Mouse (Mus musculus): ENCODE results near the gene Olfr1040. TPM values are rescaled to one million over a fixed set of nuclear protein-coding genes. Genes with fewer than 3 reads are reported as not detected.

The Olfr1040 gene
- not detected for polyA plus RNA-seq (2014; fragmentation: Illumina TruSeq; extraction: RNeasy Lipid Tissue Mini Kit (QIAGEN cat#74804); ENCODE audit: low read depth, low replicate concordance)

DNA sequence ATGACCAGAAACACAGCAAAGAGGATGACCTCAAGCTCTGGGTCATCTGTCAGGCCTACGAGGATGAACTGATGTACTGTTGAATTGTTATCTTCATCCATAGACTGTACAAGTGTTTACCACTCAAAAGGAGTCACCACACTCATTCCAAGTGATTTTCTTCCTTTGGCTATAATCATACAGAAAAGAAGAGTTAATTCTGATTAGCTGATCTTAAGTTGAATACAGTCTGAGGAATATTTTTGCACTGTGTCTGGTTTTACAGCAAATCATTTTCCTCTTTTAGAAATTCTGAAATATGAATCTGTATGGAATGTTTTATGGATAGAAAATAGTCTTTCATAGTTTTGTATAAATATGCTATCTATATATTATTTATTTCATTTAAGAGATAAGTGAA lies at the start of gene Olfr1040:
TSS of gene Olfr1040 (minus strand) at position 101 of the 400 bp plus-strand sequence.

DNA sequence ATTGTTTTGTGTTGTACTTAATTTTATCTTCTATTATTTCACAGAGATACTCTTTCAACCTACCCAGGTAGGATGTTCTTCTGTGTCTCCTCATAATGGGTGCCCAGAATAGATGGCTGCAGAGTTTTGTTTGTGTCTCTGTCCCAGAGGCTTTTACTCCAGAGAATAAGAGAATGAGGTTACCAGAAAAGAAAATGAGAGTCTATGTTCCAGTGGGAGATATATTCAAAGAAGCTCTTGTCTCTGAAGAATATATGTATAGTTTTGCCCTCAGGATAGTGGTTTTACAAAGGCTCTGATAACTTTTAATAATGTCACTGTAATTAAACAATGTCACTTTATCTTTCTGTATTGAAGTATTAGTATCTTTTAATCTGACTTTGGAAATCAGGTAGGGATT lies 39.1 kb upstream of the Olfr1040 start, which contains the start of gene Olfr52:
TSS of gene Olfr52 (minus strand) at position 101 of the 400 bp plus-strand sequence.

GRCm38 (mm10) chr2:86177720-86178119 lies 31.2 kb upstream of the Olfr1040 start, which contains the start of gene Olfr1044:
Gene Olfr1044, minus strand, starts transcription at chr2:86177820.

GRCm38 (mm10) chr2:86167422-86167821 lies 20.9 kb upstream of the Olfr1040 start, which contains the start of gene Olfr1043:
Gene Olfr1043, minus strand, starts transcription at chr2:86167522.

DNA sequence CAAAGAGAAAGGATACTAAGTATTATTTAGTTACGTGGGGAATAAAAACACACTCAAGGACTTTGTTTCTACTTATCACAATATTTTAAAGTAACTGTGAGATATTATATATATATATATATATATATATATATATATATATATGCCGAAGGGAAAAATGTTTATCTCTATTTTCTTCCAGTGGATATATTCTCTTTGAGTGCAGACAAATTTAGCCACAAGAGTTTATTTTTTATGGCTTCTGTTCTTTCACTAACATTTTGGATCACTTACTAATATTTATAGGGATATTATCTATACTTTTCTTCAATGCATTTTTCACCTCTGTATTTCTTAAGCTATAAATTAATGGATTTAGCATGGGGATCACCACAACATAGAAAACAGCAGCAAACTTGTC lies 15.2 kb upstream of the Olfr1040 start, which contains the start of gene Olfr1042:
TSS of gene Olfr1042 (minus strand) at position 101 of the 400 bp plus-strand sequence.

GRCm38 (mm10) chr2:86135828-86136227 lies 10.7 kb downstream of the Olfr1040 start, which contains the start of gene Olfr1039:
Gene Olfr1039, minus strand, starts transcription at chr2:86135928.

Other genes starting within 250 kb of the Olfr1040 start
- gene Olfr1024, start 241.7 kb downstream of the Olfr1040 start, polyA plus RNA-seq (2014; fragmentation: Illumina TruSeq; extraction: RNeasy Lipid Tissue Mini Kit (QIAGEN cat#74804); ENCODE audit: low read depth, low replicate concordance): not detected
- not detected for gene Olfr1025-ps1, start 231.5 kb downstream of the Olfr1040 start, polyA plus RNA-seq (2014; fragmentation: Illumina TruSeq; extraction: RNeasy Lipid Tissue Mini Kit (QIAGEN cat#74804); ENCODE audit: low read depth, low replicate concordance)
- gene Olfr1026, start 225.2 kb downstream of the Olfr1040 start, polyA plus RNA-seq (2014; fragmentation: Illumina TruSeq; extraction: RNeasy Lipid Tissue Mini Kit (QIAGEN cat#74804); ENCODE audit: low read depth, low replicate concordance): not detected
- gene Olfr1028, start 196.3 kb downstream of the Olfr1040 start, polyA plus RNA-seq (2014; fragmentation: Illumina TruSeq; extraction: RNeasy Lipid Tissue Mini Kit (QIAGEN cat#74804); ENCODE audit: low read depth, low replicate concordance): not detected
- 0.17 TPM for gene Olfr1029, start 172.8 kb downstream of the Olfr1040 start, polyA plus RNA-seq (2014; fragmentation: Illumina TruSeq; extraction: RNeasy Lipid Tissue Mini Kit (QIAGEN cat#74804); ENCODE audit: low read depth, low replicate concordance)
- not detected for gene Olfr1030, start 167.5 kb downstream of the Olfr1040 start, polyA plus RNA-seq (2014; fragmentation: Illumina TruSeq; extraction: RNeasy Lipid Tissue Mini Kit (QIAGEN cat#74804); ENCODE audit: low read depth, low replicate concordance)
- gene Olfr1031, start 156.4 kb downstream of the Olfr1040 start, polyA plus RNA-seq (2014; fragmentation: Illumina TruSeq; extraction: RNeasy Lipid Tissue Mini Kit (QIAGEN cat#74804); ENCODE audit: low read depth, low replicate concordance): not detected
- gene Olfr1032, start 141.2 kb downstream of the Olfr1040 start, polyA plus RNA-seq (2014; fragmentation: Illumina TruSeq; extraction: RNeasy Lipid Tissue Mini Kit (QIAGEN cat#74804); ENCODE audit: low read depth, low replicate concordance): not detected
- gene Olfr1033, start 126.1 kb downstream of the Olfr1040 start, polyA plus RNA-seq (2014; fragmentation: Illumina TruSeq; extraction: RNeasy Lipid Tissue Mini Kit (QIAGEN cat#74804); ENCODE audit: low read depth, low replicate concordance): 12.2 TPM
- 2.3 TPM for gene Olfr1034, start 100.9 kb downstream of the Olfr1040 start, polyA plus RNA-seq (2014; fragmentation: Illumina TruSeq; extraction: RNeasy Lipid Tissue Mini Kit (QIAGEN cat#74804); ENCODE audit: low read depth, low replicate concordance)
- not detected for gene Olfr1036, start 72.7 kb downstream of the Olfr1040 start, polyA plus RNA-seq (2014; fragmentation: Illumina TruSeq; extraction: RNeasy Lipid Tissue Mini Kit (QIAGEN cat#74804); ENCODE audit: low read depth, low replicate concordance)
- gene Olfr1037, start 59.3 kb downstream of the Olfr1040 start, polyA plus RNA-seq (2014; fragmentation: Illumina TruSeq; extraction: RNeasy Lipid Tissue Mini Kit (QIAGEN cat#74804); ENCODE audit: low read depth, low replicate concordance): not detected
- not detected for gene Olfr1039, start 10.8 kb downstream of the Olfr1040 start, polyA plus RNA-seq (2014; fragmentation: Illumina TruSeq; extraction: RNeasy Lipid Tissue Mini Kit (QIAGEN cat#74804); ENCODE audit: low read depth, low replicate concordance)
- not detected for gene Olfr1042, start 15.1 kb upstream of the Olfr1040 start, polyA plus RNA-seq (2014; fragmentation: Illumina TruSeq; extraction: RNeasy Lipid Tissue Mini Kit (QIAGEN cat#74804); ENCODE audit: low read depth, low replicate concordance)
- not detected for gene Olfr1043, start 20.8 kb upstream of the Olfr1040 start, polyA plus RNA-seq (2014; fragmentation: Illumina TruSeq; extraction: RNeasy Lipid Tissue Mini Kit (QIAGEN cat#74804); ENCODE audit: low read depth, low replicate concordance)
- gene Olfr1044, start 31.1 kb upstream of the Olfr1040 start, polyA plus RNA-seq (2014; fragmentation: Illumina TruSeq; extraction: RNeasy Lipid Tissue Mini Kit (QIAGEN cat#74804); ENCODE audit: low read depth, low replicate concordance): not detected
- not detected for gene Olfr52, start 39.0 kb upstream of the Olfr1040 start, polyA plus RNA-seq (2014; fragmentation: Illumina TruSeq; extraction: RNeasy Lipid Tissue Mini Kit (QIAGEN cat#74804); ENCODE audit: low read depth, low replicate concordance)
- not detected for gene Olfr1045, start 56.3 kb upstream of the Olfr1040 start, polyA plus RNA-seq (2014; fragmentation: Illumina TruSeq; extraction: RNeasy Lipid Tissue Mini Kit (QIAGEN cat#74804); ENCODE audit: low read depth, low replicate concordance)
- not detected for gene Olfr1046, start 72.6 kb upstream of the Olfr1040 start, polyA plus RNA-seq (2014; fragmentation: Illumina TruSeq; extraction: RNeasy Lipid Tissue Mini Kit (QIAGEN cat#74804); ENCODE audit: low read depth, low replicate concordance)
- gene Olfr1047, start 84.7 kb upstream of the Olfr1040 start, polyA plus RNA-seq (2014; fragmentation: Illumina TruSeq; extraction: RNeasy Lipid Tissue Mini Kit (QIAGEN cat#74804); ENCODE audit: low read depth, low replicate concordance): not detected
- gene Olfr1048, start 93.6 kb upstream of the Olfr1040 start, polyA plus RNA-seq (2014; fragmentation: Illumina TruSeq; extraction: RNeasy Lipid Tissue Mini Kit (QIAGEN cat#74804); ENCODE audit: low read depth, low replicate concordance): not detected
- not detected for gene Olfr1049, start 111.6 kb upstream of the Olfr1040 start, polyA plus RNA-seq (2014; fragmentation: Illumina TruSeq; extraction: RNeasy Lipid Tissue Mini Kit (QIAGEN cat#74804); ENCODE audit: low read depth, low replicate concordance)
- not detected for gene Olfr1051, start 132.4 kb upstream of the Olfr1040 start, polyA plus RNA-seq (2014; fragmentation: Illumina TruSeq; extraction: RNeasy Lipid Tissue Mini Kit (QIAGEN cat#74804); ENCODE audit: low read depth, low replicate concordance)
- not detected for gene Olfr1052, start 145.7 kb upstream of the Olfr1040 start, polyA plus RNA-seq (2014; fragmentation: Illumina TruSeq; extraction: RNeasy Lipid Tissue Mini Kit (QIAGEN cat#74804); ENCODE audit: low read depth, low replicate concordance)
- not detected for gene Olfr1053, start 168.6 kb upstream of the Olfr1040 start, polyA plus RNA-seq (2014; fragmentation: Illumina TruSeq; extraction: RNeasy Lipid Tissue Mini Kit (QIAGEN cat#74804); ENCODE audit: low read depth, low replicate concordance)
- gene Olfr1054, start 188.7 kb upstream of the Olfr1040 start, polyA plus RNA-seq (2014; fragmentation: Illumina TruSeq; extraction: RNeasy Lipid Tissue Mini Kit (QIAGEN cat#74804); ENCODE audit: low read depth, low replicate concordance): not detected
- gene Olfr1055, start 203.6 kb upstream of the Olfr1040 start, polyA plus RNA-seq (2014; fragmentation: Illumina TruSeq; extraction: RNeasy Lipid Tissue Mini Kit (QIAGEN cat#74804); ENCODE audit: low read depth, low replicate concordance): not detected
- not detected for gene Olfr1056, start 215.7 kb upstream of the Olfr1040 start, polyA plus RNA-seq (2014; fragmentation: Illumina TruSeq; extraction: RNeasy Lipid Tissue Mini Kit (QIAGEN cat#74804); ENCODE audit: low read depth, low replicate concordance)
- not detected for gene Olfr1057, start 231.7 kb upstream of the Olfr1040 start, polyA plus RNA-seq (2014; fragmentation: Illumina TruSeq; extraction: RNeasy Lipid Tissue Mini Kit (QIAGEN cat#74804); ENCODE audit: low read depth, low replicate concordance)
- not detected for gene Olfr1058, start 241.8 kb upstream of the Olfr1040 start, polyA plus RNA-seq (2014; fragmentation: Illumina TruSeq; extraction: RNeasy Lipid Tissue Mini Kit (QIAGEN cat#74804); ENCODE audit: low read depth, low replicate concordance)

Measured in adrenal gland, adult 10 weeks (tissue).